Mouse (Mus musculus): ENCODE measurements at regions not wholly inside any gene's neighbourhood (a gene's known extent, or its start where the extent isn't known, plus 50 kb on each side); places are given as distances from the start of the nearest gene placed in this dataset.

DNA sequence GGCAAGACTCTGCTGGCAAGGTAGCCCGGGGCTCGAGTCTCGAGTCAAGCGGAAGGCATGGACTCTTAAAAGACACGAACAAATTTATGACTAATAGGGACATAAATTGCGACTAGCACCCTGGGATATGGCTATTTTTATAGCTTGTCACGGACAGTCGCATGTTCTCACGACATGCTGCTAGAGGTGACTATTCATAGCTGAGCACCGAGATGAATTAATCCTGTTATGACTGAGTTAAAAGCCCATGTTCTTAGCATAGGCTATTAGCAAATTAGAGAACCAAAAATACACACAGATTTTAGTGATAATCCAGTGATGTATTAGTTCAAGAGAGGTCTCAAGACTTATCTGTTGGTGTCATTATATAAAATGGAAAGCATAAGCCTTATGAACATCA is 539.2 kb downstream of the Gm19410 start:
- DNase-seq (ENCODE audit: low read depth) = no peak

DNA sequence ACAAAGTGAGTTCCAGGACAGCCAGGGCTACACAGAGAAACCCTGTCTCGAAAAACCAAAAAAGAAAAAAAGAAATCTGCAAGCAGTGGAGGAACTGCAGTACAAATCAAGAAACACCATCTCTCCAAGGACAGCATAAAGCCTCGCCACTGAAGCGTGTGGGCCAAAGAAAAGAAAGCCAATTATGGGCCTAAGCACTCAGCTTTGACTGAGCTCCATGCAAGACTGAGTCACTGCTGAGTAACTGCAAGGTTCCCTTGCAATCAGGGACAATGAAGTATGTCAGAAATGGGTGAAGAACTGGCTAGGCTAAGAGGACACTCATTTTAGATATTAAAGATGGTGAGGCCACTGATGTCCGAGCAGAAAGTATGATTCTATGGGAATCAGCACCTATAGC is 540.7 kb downstream of the Gm19410 start:
- no peak for DNase-seq (ENCODE audit: low read depth)

DNA sequence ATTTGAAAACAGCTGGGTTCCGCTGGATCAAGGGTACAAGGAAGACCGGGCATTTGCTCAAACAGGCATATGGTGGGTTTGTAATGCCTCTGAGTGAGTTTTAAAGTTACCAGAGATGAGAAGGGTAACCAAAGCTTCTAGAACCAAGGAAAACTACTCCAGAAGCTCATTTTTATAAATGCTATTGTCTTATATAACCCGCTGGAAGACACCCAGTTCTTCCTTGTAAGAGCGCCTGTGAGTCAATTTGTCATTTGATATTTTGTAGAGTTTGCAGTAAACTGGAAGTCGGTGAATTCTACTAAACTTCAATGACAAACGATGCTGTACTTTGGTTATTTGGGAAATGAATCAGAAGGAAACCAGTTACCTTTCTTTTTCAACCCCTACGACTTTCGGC is 541.9 kb downstream of the Gm19410 start:
- DNase-seq (ENCODE audit: low read depth) = no peak

DNA sequence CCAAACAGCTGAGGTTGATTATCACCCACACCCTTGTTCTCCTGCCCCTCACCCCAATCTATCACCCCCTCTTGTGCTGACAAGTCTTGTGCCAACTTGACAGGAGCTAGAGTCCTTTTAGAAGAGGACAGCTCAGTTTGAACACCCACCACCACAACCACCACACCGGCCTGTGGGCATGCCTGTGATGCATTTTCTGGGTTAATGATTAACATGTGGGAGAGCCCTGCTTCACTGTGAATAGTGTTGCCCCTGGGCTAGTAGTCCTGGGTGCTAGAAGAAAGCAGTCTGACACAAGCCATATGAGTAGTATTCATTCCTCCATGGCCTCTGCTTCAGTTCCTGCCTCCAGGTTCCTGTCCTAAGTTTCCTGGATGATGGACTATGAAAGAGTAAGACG is 542.5 kb downstream of the Gm19410 start:
- DNase-seq (ENCODE audit: low read depth) = no peak

DNA sequence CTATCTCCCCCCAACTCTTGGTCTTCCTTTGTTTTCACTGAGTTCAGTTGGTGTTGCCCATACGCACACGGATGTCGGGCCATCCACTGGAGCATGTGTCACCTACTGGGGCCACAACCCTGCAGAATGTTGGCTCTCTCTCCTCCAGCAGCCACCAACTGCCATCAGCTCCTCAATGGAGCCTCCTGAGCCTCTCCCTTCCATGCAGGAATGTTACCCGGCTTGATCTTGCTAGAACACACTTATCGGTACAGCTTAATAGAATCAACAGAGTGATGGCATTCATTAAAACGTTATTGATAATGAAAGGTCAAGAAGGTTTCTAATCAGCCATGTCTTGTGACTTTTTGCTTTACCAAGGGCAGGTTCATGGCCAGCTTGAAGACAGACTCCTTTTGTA is 543.7 kb downstream of the Gm19410 start:
- no peak for DNase-seq (ENCODE audit: low read depth)

DNA sequence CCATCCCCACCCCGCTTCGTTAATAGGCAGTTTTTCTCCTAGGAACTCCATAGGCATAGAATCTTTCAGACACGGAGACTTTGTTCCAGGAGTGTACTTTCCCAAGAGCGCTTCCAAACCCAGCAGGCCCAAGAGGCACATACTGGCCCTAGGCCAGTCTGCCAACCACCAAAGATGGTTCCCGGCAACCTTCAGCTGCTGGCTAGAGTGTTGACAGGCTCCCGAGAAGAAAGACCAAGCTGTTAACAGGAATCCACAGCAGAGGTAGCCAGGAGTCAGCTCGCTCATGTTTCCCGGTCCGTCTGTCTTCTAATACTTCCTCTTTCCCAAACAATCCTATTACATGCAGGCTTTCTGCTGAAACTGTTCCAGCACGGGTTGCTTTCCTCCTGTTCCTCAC is 544.4 kb downstream of the Gm19410 start:
- no peak for DNase-seq (ENCODE audit: low read depth)

DNA sequence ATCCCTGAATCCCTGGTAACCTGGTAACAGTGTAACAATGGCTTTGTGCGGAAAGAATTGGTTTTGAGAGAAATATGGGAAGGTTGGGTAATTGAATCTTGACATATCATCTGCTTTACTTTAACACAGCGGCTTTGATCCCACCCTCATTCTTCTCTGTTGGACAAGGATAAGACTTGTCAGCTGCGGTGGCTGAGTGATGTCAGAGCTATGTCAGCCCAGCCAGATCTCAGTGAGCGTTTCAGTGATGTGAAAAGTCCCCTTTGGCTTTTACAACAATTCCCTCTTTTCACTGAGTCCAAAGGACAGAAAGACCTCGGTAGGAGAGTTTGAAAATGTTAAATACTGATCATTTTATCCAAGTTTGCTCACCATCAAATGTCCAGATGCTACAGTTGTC is 546.1 kb downstream of the Gm19410 start:
- no peak for DNase-seq (ENCODE audit: low read depth)

DNA sequence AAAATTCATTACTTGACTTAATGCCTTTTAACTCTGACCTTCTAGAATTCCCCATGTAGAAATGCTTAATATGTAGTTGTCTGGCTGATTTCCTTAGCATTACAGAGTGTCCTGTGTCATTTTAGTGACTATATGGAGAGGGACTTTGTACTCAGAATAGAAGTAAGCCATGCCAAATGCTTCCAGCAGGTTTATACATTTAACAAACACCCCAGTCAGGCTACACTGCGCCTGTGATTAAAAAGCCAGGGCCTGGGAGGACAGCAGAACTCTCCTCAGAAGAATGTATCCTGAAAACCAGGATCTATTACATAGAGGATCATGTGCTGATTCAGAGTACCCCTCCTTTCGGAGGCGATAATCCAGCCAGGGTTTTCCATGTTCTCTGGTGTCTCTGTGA is 547.4 kb downstream of the Gm19410 start:
- DNase-seq (ENCODE audit: low read depth) = no peak

DNA sequence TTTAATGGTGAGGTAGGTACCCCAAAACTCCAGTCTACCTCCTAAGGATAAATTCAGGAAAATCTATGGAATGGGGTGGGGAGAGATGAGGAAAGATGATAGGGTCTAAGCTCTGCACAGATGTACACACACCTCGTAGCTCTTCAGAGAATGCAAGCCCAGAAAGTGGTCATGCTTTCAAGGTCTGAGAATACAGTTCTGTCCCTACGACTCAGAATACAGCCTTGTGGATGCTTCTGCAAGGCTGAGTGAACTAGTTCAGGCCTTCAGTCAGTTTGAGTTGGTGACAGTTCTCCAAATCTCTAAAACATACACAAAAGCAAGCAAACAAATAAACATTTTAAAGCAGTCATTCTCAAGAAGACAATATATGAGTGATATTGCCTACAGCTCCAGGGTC is 552.8 kb downstream of the Gm19410 start:
- DNase-seq (ENCODE audit: low read depth) = no peak

DNA sequence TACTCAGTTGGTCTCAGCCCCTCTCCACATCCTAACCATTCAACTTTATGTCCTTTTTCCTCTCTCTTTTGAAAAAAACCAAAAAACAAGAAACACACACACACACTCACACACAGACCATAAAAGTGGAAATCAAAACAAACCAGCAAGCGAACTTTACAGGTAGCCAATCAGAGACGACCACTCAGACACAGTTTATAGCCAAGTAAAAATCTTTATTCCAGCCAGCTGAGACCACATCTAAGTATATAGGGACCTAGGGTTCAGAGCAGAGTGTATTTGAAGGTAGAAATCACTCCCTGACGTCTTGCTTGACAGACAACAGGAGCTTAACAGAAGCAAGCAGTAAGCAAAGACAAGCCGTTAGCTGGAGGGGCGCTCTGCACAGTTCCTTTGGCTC is 553.3 kb downstream of the Gm19410 start:
- DNase-seq (ENCODE audit: low read depth) = no peak

DNA sequence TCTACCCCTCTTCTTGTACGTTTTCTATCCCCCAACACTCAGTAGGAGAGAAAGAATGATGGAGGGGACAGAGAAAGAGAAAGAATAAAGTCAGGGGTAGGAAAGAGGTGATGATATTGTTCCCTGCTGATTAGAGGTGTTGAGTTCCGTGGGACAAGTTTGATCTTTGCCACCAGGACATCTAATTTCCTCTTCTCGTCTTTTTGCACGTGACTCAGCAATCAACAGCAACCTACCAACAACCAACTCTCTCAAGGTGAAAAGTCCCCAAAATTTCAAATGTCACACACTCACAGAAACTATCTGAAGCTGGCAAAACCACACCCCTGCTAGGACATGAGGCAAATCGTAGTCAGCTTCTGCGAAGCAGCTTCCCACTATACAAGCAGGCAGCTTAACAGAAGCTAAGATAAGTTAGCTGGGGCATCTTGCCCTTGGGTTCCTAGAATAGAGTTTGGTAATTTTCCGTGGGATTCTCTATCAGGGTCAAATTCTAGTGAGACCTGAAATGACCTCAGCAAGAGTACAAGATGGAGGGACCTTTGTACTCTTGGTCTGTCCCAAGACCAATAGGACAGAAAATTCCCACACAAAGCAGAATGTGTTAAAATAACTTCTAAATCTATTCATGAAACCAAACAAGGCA is 553.8 kb downstream of the Gm19410 start:
- no peak for DNase-seq (ENCODE audit: low read depth)

DNA sequence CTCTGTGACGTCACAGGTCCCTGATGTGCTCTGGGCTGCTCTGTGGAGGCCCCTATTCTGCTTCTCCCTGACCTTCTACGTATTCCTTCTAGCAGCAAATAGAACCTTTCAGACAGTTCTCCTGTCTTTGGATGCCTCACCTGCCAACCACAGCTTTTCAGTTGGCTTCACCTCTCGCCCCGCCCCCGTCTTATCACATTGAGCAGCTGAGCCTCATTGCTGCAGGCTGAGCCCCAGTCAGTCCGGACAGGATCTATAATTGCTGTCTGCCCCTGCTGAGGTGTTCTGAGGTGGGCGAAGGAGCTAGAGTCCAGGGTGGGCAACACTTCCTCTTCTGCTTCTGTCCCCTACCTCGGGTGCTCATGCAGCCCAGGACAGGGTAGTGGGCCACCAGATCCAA is 556.5 kb downstream of the Gm19410 start:
- no peak for DNase-seq (ENCODE audit: low read depth)

DNA sequence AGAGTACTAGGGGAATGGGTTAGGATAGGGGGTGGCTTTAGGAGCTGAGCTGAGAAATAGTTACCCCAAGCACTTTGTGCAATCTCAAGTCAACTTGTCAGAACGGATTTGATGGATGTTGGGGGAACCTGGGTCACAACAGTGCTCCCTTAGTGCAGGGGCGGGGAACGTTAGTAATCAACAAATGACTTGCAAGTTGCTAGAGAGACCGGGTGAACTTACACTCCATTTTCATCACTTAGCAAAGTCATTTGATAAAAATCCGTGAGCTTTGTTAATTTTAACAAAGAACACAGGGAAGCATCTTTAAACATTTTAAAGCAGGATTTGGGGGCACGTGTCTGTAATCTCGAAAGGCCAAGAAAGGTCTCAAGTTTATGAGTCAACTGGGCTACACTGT is 557.0 kb downstream of the Gm19410 start:
- no peak for DNase-seq (ENCODE audit: low read depth)

DNA sequence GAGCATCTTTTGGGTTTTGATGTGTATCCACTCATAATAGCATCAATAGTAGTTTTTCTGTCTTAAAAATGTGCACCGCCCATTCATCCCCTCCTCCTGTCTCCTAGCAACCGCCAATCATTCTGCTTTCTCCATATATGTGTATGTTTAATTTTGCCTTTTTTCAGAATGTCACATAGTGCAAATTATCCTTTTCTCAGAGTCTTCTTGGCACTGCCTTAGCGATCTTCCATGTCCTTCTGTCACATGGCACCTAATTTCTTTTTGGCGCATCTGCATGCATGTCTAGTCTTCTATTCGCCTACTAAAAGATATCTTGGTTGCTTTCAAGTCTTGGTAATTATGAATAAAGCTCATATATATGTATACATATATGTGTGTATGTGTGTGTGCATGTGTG is 573.0 kb downstream of the Gm19410 start:
- DNase-seq (ENCODE audit: low read depth) = no peak

DNA sequence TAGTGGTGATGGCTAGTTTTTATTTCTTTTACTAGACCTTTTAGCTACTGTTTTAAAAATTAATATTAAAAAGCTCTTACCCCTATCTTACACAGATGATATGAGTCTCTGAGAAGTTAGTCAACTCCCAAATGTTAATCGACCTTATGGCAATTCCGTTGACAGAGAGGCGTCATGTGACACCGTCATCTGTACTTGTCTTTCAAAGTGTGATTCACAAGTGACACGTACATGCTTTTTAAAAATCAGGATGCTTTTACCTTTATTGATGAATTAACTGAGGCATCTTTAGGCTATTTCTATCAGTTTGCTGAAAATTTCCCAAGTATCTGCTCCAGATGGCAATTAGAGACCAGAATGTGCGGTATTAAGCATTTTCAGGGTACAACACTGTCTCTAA is 573.9 kb downstream of the Gm19410 start:
- DNase-seq (ENCODE audit: low read depth) = no peak

DNA sequence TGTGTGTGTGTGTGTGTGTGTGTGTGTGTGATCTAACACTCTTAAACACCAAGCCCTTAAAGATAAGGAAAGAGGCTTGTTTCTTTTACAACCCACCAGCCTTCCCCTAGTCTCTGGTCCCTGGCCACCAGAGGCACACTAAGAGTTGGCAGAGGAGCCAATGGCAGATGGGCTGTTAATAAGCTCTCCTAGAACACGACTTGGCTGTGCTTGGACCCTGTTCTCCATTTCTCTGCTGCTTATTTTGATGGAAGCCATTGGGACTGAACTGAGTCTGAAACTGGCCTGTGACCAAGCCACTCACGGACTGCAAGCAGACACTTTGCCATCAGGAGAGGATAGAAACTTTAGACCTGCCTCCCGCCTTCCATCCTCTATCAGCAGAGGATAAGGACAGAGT is 574.9 kb downstream of the Gm19410 start:
- no peak for DNase-seq (ENCODE audit: low read depth)

DNA sequence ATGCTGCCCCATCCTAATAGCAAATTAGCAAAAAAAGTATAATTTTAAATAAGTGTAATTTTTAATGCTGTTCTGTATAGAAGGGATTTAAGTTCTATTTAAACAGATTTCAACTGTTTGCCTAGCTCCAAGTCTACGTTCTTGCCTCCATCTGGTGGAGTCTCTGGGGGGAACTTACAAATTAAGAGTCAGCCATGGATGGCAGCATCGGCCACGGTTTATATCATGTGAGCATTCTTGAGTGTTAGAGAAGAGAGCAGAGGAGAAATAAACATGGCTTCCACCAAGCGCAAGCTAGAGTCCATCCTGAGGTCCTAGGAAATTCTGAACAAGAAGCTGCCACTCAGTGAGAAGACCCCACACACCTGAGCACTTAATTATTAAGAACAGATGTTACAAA is 576.4 kb downstream of the Gm19410 start:
- DNase-seq (ENCODE audit: low read depth) = no peak

DNA sequence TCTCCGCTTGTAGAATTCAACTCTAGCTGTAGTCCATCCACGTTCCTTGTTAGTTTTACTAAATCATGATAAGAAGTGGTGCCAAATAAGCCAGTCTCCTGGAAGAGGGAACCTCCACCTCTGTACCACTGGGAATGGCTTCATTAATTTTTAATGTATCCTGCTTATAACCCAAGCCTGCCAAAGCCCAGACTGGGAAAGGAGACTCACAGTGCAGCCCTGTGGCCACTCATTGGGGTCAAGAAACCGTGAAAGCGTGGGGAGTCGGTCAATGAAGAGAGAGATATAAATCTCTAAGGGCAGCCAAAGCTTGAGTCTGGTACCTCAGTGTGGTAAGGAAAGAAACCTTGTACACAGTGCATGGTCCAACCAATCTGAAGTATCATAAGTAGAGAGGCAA is 577.1 kb downstream of the Gm19410 start:
- DNase-seq (ENCODE audit: low read depth) = no peak

DNA sequence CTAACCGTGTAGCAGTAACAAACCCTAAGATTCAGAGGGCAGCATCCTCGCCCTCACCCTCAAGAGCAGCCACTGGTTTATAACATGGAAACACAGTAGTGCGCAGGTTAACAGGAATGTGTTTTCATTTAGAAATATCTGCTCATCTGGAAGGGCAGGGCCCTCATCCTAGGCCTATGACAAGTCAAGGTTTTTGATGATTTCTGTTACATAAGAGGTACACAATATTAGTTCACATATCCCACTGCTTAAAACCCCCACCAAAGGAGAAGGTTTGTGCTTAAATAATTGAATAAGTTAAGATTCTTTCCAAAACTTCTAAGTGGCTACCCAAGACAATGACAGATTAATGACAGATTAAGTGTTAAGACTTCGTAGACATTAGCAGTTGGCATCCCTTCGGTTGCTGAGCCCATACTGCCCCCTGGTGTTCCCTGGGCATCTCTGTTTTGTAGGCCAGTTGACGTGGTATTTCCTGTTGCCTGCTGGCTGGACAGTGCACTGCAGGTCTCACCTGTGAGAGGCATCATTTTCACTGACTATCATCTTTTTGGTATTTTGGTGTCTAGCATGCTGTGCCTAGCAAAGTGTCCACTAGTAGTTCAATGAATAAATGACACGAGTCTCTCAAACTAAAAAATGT is 581.2 kb downstream of the Gm19410 start:
- DNase-seq (ENCODE audit: low read depth) = peak; percentile 66

DNA sequence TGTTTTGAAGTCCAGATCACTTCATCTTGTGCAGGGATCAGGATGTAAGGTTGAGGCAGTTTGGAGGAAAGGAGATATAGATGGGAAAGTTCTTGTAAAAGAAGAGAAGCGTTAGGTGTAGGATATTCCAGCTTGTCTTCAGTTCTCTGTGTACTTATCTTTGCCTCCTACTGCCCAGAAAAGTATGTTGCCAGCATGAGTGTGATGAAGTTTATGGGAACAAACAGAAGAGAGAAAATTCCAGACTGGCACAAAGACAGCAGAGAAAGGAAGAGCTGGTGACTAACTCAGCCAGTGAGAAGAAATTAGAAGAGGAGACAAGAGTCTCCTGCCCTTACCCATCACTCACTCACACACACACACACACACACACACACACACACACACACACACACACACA is 582.5 kb downstream of the Gm19410 start:
- DNase-seq (ENCODE audit: low read depth) = no peak

DNA sequence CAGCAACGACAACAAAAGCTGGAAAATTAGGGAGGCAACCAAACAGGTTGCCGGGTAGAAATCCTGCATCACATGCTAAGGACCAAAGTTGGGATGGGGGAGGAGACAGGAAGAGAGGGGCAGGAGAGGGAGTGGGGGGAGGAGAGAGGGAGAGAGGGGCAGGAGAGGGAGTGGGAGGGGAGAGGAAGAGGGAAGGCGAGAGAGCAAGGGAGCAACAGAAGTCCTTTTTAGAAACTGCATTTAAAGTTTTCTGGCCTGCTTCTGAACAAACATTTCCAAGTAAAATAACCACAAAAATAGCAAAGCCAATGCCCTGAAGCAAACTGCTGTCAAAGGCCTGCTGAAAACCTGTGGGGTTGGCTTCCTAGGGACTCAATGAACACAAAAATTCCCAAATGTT is 589.3 kb downstream of the Gm19410 start:
- DNase-seq (ENCODE audit: low read depth) = no peak

DNA sequence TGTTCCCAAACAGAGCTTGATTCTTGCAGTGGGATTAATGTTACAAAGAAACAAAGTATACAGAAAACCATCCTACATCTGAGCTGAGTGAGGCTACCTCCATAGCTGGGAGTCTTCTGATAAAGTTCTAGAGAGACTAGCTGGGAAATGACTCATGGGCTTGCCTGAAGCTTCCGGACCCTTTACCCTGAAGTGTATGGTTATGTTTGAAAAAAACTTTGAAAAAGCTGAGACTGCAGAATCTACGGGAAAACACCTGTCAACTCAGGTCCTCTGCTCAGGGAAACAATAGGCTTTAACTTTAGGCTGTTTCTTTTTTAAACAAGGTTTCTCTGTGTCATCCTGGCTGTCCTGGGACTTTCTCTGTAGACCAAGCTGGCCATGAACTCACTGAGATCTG is 593.4 kb downstream of the Gm19410 start:
- DNase-seq (ENCODE audit: low read depth) = no peak

DNA sequence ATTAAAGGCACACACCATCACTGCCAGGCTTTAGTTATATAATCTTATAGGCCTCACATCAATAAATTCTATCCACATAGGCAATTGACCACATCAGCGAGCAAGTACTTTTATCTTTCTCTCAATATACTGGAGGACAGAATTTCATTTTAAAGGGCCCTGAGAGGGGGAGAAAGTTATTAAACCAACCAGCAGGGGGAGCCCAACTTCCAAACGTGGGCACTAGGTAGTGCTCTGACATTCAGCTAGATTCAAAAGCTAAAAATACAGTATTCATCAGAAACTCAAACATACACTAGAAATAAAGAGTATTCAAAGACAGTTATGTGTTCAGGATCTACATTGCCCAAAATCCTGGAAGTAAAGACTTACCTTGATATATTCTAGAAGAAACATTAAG is 595.7 kb downstream of the Gm19410 start:
- DNase-seq (ENCODE audit: low read depth) = peak; percentile 34

DNA sequence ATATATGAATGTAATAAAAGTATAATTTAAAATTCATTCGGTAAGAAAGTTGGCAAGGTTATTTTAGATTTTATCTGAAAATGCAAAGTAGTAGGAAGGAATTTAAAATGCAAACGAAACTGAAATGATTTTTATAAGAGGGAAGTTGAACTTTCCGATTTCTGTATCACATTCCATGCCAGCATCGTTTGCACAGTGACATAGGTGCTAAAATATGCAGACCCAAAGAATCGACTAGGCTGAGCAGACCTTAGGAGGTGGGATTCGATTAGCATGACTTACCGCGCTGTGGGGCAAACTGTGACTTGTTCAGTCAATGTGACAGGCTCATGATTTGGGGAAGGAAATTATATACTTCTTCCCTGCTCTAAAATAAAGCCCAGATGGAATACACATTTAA is 596.2 kb downstream of the Gm19410 start:
- no peak for DNase-seq (ENCODE audit: low read depth)

All from c-Kit-positive CD71-positive TER-119-negative erythroid progenitor cells, embryonic 14.5 days (primary cell).